Mouse (Mus musculus): Measurements from ENCODE around the gene Smyd3.

The Smyd3 gene

GRCm38 (mm10) chr1:179220290-179220689 is 297.6 kb downstream of the Smyd3 start:
- no peak for DNase-seq (ENCODE audit: low read depth)

- no peak for DNase-seq (ENCODE audit: low read depth)
Measured at GRCm38 (mm10) chr1:179218061-179218460, 299.8 kb downstream of the Smyd3 start.

- DNase-seq (ENCODE audit: low read depth): no peak
Measured at GRCm38 (mm10) chr1:179217036-179217435, 300.8 kb downstream of the Smyd3 start.

- DNase-seq (ENCODE audit: low read depth): no peak
Measured at GRCm38 (mm10) chr1:179213381-179213780, 304.5 kb downstream of the Smyd3 start.

- DNase-seq (ENCODE audit: low read depth): no peak
Measured at GRCm38 (mm10) chr1:179212295-179212694, 305.5 kb downstream of the Smyd3 start.

GRCm38 (mm10) chr1:179211313-179211712 is 306.5 kb downstream of the Smyd3 start:
- no peak for DNase-seq (ENCODE audit: low read depth)

- no peak for DNase-seq (ENCODE audit: low read depth)
Measured at GRCm38 (mm10) chr1:179207846-179208595, 309.8 kb downstream of the Smyd3 start.

GRCm38 (mm10) chr1:179207180-179207741 is 310.6 kb downstream of the Smyd3 start:
- DNase-seq (ENCODE audit: low read depth): no peak

- peak; percentile 22 for DNase-seq (ENCODE audit: low read depth)
Measured at GRCm38 (mm10) chr1:179198517-179199200, 319.2 kb downstream of the Smyd3 start.

GRCm38 (mm10) chr1:179197821-179198516 is 319.9 kb downstream of the Smyd3 start:
- DNase-seq (ENCODE audit: low read depth): peak; percentile 85

- no peak for DNase-seq (ENCODE audit: low read depth)
Measured at GRCm38 (mm10) chr1:179197156-179197555, 320.7 kb downstream of the Smyd3 start.

- DNase-seq (ENCODE audit: low read depth): peak; percentile 70
Measured at GRCm38 (mm10) chr1:179196422-179196821, 321.4 kb downstream of the Smyd3 start.

GRCm38 (mm10) chr1:179192781-179193180 is 325.1 kb downstream of the Smyd3 start:
- DNase-seq (ENCODE audit: low read depth): no peak

- no peak for DNase-seq (ENCODE audit: low read depth)
Measured at GRCm38 (mm10) chr1:179190837-179191236, 327.0 kb downstream of the Smyd3 start.

GRCm38 (mm10) chr1:179187171-179187570 is 330.7 kb downstream of the Smyd3 start:
- DNase-seq (ENCODE audit: low read depth): no peak

- no peak for DNase-seq (ENCODE audit: low read depth)
Measured at GRCm38 (mm10) chr1:179184631-179185030, 333.2 kb downstream of the Smyd3 start.

GRCm38 (mm10) chr1:179183499-179183898 is 334.3 kb downstream of the Smyd3 start:
- DNase-seq (ENCODE audit: low read depth): peak; percentile 66

GRCm38 (mm10) chr1:179180546-179180945 is 337.3 kb downstream of the Smyd3 start:
- DNase-seq (ENCODE audit: low read depth): no peak

GRCm38 (mm10) chr1:179176861-179177658 is 340.8 kb downstream of the Smyd3 start:
- DNase-seq (ENCODE audit: low read depth): no peak

GRCm38 (mm10) chr1:179174241-179174640 is 343.6 kb downstream of the Smyd3 start:
- no peak for DNase-seq (ENCODE audit: low read depth)

- DNase-seq (ENCODE audit: low read depth): no peak
Measured at GRCm38 (mm10) chr1:179170555-179170954, 347.3 kb downstream of the Smyd3 start.

- DNase-seq (ENCODE audit: low read depth): peak; percentile 96
Measured at GRCm38 (mm10) chr1:179169749-179170148, 348.1 kb downstream of the Smyd3 start.
